Mouse (Mus musculus) midbrain, embryonic 16.5 days (tissue): ENCODE measurements at regions not wholly inside any gene's neighbourhood (a gene's known extent, or its start where the extent isn't known, plus 50 kb on each side); places are given as distances from the start of the nearest gene placed in this dataset.

ENCODE experiments used
- ATAC-seq: fragments of 200-750 bp; cut with Nextera tagmentation; 2 replicates; pipeline ENCODE4 v1.8.0; 2017; ENCODE audit warnings: moderate TSS enrichment
- H3K27ac ChIP-seq: fragments of 300-500 bp; sonication (generic); 2 replicates; pipeline ENCODE4 v1.5.1; 2014; ENCODE audit warnings: mild to moderate bottlenecking, low read length, mixed read lengths
- H3K27me3 ChIP-seq: fragments of 300-500 bp; sonication (generic); 2 replicates; pipeline ENCODE4 v1.6.1; 2014; ENCODE audit warnings: low read depth, low read length, mixed read lengths; ENCODE audit not compliant: control insufficient read depth, insufficient read depth
- H3K36me3 ChIP-seq: fragments of 300-500 bp; sonication (generic); 2 replicates; pipeline ENCODE4 v1.6.1; 2014; ENCODE audit warnings: mild to moderate bottlenecking, low read length, moderate library complexity, mixed read lengths; ENCODE audit not compliant: control insufficient read depth, insufficient read depth
- H3K4me1 ChIP-seq: fragments of 300-500 bp; sonication (generic); 2 replicates; pipeline ENCODE4 v1.6.1; 2014; ENCODE audit warnings: mild to moderate bottlenecking, low read length, mixed read lengths; ENCODE audit not compliant: control insufficient read depth, insufficient read depth
- H3K4me2 ChIP-seq: fragments of 300-500 bp; sonication (generic); 2 replicates; pipeline ENCODE4 v1.6.1; 2014; ENCODE audit warnings: mild to moderate bottlenecking, low read length, mixed read lengths
- H3K4me3 ChIP-seq: fragments of 300-500 bp; sonication (generic); 2 replicates; pipeline ENCODE4 v1.5.1; 2014; ENCODE audit warnings: low read depth, mild to moderate bottlenecking, low read length, moderate library complexity, mixed read lengths
- H3K9ac ChIP-seq: fragments of 300-500 bp; sonication (generic); 2 replicates; pipeline ENCODE4 v1.6.1; 2014; ENCODE audit warnings: low read depth, low read length, mixed read lengths
- H3K9me3 ChIP-seq: fragments of 300-500 bp; sonication (generic); replicated peaks from 2 replicates; pipeline ENCODE4 v1.6.1; 2014; ENCODE audit warnings: mild to moderate bottlenecking, low read length, mixed read lengths; ENCODE audit not compliant: control insufficient read depth, poor library complexity, severe bottlenecking
- WGBS: fragments of 180-500 bp; shearing (Covaris S2); extraction: QIAGEN DNeasy Blood & Tissue Kit; methylation state at CpG from one replicate; pipeline ENCODE4 v1.1.7; 2014; 5-methylcytosine and 5-hydroxymethylcytosine counted together

- H3K4me3 ChIP-seq = no peak overlapping the region
- H3K4me2 ChIP-seq = no peak overlapping the region
- 92% methylated on average over 3 of the region's 3 CpGs for WGBS
- H3K27ac ChIP-seq = no peak overlapping the region
- no peaks in the 10 kb centered on the region for H3K36me3 ChIP-seq
- no peak overlapping the region for H3K9ac ChIP-seq
- no peaks in the 10 kb centered on the region for H3K27me3 ChIP-seq
- no peaks in the 10 kb centered on the region for H3K4me1 ChIP-seq
- ATAC-seq = no peak
- no peaks in the 10 kb centered on the region for H3K9me3 ChIP-seq
These were observed 183.9 kb downstream of the Xxylt1 start for GRCm38 (mm10) chr16:30897371-30897770.

- H3K4me2 ChIP-seq = no peak overlapping the region
- no peaks in the 10 kb centered on the region for H3K36me3 ChIP-seq
- H3K4me3 ChIP-seq = no peak overlapping the region
- no peak overlapping the region for H3K27ac ChIP-seq
- H3K9ac ChIP-seq = no peak overlapping the region
- WGBS = 82% methylated on average over 2 of the region's 2 CpGs
- no peaks in the 10 kb centered on the region for H3K27me3 ChIP-seq
- ATAC-seq = no peak
- H3K9me3 ChIP-seq = no peaks in the 10 kb centered on the region; the same call in 1 of the 2 replicates
- no peaks in the 10 kb centered on the region for H3K4me1 ChIP-seq
These were observed 181.1 kb downstream of the Xxylt1 start for GRCm38 (mm10) chr16:30900121-30900520.

GRCm38 (mm10) chr16:30901309-30901708, 179.9 kb downstream of the Xxylt1 start:
- no peak overlapping the region for H3K4me3 ChIP-seq
- H3K4me2 ChIP-seq = no peak overlapping the region
- H3K27ac ChIP-seq = no peak overlapping the region
- no peak overlapping the region for H3K9ac ChIP-seq
- no peak for ATAC-seq
- no peaks in the 10 kb centered on the region for H3K36me3 ChIP-seq
- no peaks in the 10 kb centered on the region for H3K27me3 ChIP-seq
- H3K4me1 ChIP-seq = no peaks in the 10 kb centered on the region
- no peaks in the 10 kb centered on the region; the same call in 1 of the 2 replicates for H3K9me3 ChIP-seq
